In genomic region chr5:30153222-30153621, GRCm38 (mm10) we compare ENCODE assay signal across 18 mouse cellular contexts. TPM values are rescaled to one million over a fixed set of nuclear protein-coding genes. Genes with fewer than 3 reads are reported as not detected.
A peak's percentile ranks its signal among the peaks of the same experiment; 100 is the strongest.
DNase-seq lines count a peak whose midpoint lies in the region; ATAC-seq and TF ChIP-seq lines count a peak whose summit lies in the region.
"Had no signal": no experiment of that assay in that cellular context is flagged by ENCODE, and none has a peak within 500 bp of the region (broad histone marks: within the 10 kb centered on the region; RNA-seq: fewer than 3 reads in every experiment).

No protein-coding gene starts in this region.

- H3K9me3 ChIP-seq in embryonic facial prominence, embryonic 12.5 days = no peaks in the 10 kb centered on the region
- no peaks in the 10 kb centered on the region for H3K9me3 ChIP-seq in embryonic facial prominence, embryonic 10.5 days
- no peaks in the 10 kb centered on the region for H3K9me3 ChIP-seq in heart, embryonic 16.5 days (replicated peaks; ENCODE audit: control insufficient read depth, low read length)
- H3K9me3 ChIP-seq in heart, embryonic 10.5 days = no peaks in the 10 kb centered on the region
- H3K9me3 ChIP-seq in lung, embryonic 14.5 days (ENCODE audit: low read depth, low read length) = no peaks in the 10 kb centered on the region
- H3K9me3 ChIP-seq in lung, postnatal 0 days (ENCODE audit: low read length) = no peaks in the 10 kb centered on the region
- no peaks in the 10 kb centered on the region for H3K9me3 ChIP-seq in stomach, embryonic 16.5 days (replicated peaks; ENCODE audit: control insufficient read depth, low read length)
- H3K9me3 ChIP-seq: limb, embryonic 15.5 days had no signal

- ATAC-seq in embryonic facial prominence, embryonic 12.5 days (ENCODE audit: insufficient number of reproducible peaks, insufficient read depth, low FRiP score, low TSS enrichment) = no peak
- no peak for ATAC-seq in heart, embryonic 16.5 days (replicated peaks; ENCODE audit: extremely low read depth, insufficient read depth, low FRiP score)
- no peak for ATAC-seq in lung, embryonic 14.5 days (ENCODE audit: insufficient read depth)
- no peak for ATAC-seq in lung, postnatal 0 days
- no peak for ATAC-seq in stomach, embryonic 16.5 days (ENCODE audit: insufficient read depth, low FRiP score)
- ATAC-seq: hindbrain, postnatal 0 days had no signal

- no peak overlapping the region for H3K27ac ChIP-seq in embryonic facial prominence, embryonic 12.5 days
- no peak overlapping the region for H3K27ac ChIP-seq in embryonic facial prominence, embryonic 10.5 days (replicated peaks)
- H3K27ac ChIP-seq in heart, embryonic 16.5 days (ENCODE audit: low read length) = no peak overlapping the region; the same call in 1 of the 2 replicates
- H3K27ac ChIP-seq in heart, embryonic 10.5 days = no peak overlapping the region
- H3K27ac ChIP-seq in lung, embryonic 14.5 days (ENCODE audit: low read depth) = no peak overlapping the region
- no peak overlapping the region for H3K27ac ChIP-seq in lung, postnatal 0 days (ENCODE audit: low read length)
- H3K27ac ChIP-seq in stomach, embryonic 16.5 days (ENCODE audit: low read length) = no peak overlapping the region
- H3K27ac ChIP-seq: hindbrain, postnatal 0 days; limb, embryonic 15.5 days had no signal

- no peak for TF ChIP-seq CTCF in lung, embryonic 14.5 days (IDR thresholded peaks at IDR 0.05; ENCODE audit: low read depth)
- TF ChIP-seq CTCF in lung, postnatal 0 days (IDR thresholded peaks at IDR 0.05) = no peak

- H3K9ac ChIP-seq in embryonic facial prominence, embryonic 12.5 days = no peak overlapping the region
- H3K9ac ChIP-seq in heart, embryonic 16.5 days (ENCODE audit: low read length) = no peak overlapping the region
- no peak overlapping the region for H3K9ac ChIP-seq in lung, embryonic 14.5 days
- H3K9ac ChIP-seq in lung, postnatal 0 days (replicated peaks; ENCODE audit: low read depth) = no peak overlapping the region
- no peak overlapping the region for H3K9ac ChIP-seq in stomach, embryonic 16.5 days (ENCODE audit: low read length)
- H3K9ac ChIP-seq: limb, embryonic 15.5 days had no signal

- WGBS in embryonic facial prominence, embryonic 12.5 days = 74% methylated on average over 2 of the region's 2 CpGs
- WGBS in embryonic facial prominence, embryonic 10.5 days = 89% methylated on average over 2 of the region's 2 CpGs
- 95% methylated on average over 2 of the region's 2 CpGs for WGBS in heart, embryonic 16.5 days
- WGBS in heart, embryonic 10.5 days = 95% methylated on average over 2 of the region's 2 CpGs
- WGBS in lung, embryonic 14.5 days = 90% methylated on average over 2 of the region's 2 CpGs
- 92% methylated on average over 2 of the region's 2 CpGs for WGBS in lung, postnatal 0 days
- 79% methylated on average over 2 of the region's 2 CpGs for WGBS in stomach, embryonic 16.5 days

- no peak for TF ChIP-seq EP300 in lung, postnatal 0 days (IDR thresholded peaks at IDR 0.05)

- peaks cover 8% of the 10 kb centered on the region for H3K4me1 ChIP-seq in embryonic facial prominence, embryonic 12.5 days
- peaks cover 22% of the 10 kb centered on the region for H3K4me1 ChIP-seq in embryonic facial prominence, embryonic 10.5 days
- H3K4me1 ChIP-seq in heart, embryonic 16.5 days (ENCODE audit: control insufficient read depth, insufficient read depth, low read length) = peaks cover 34% of the 10 kb centered on the region
- peaks cover 12% of the 10 kb centered on the region; the same call in 1 of the 2 replicates for H3K4me1 ChIP-seq in heart, embryonic 10.5 days
- peaks cover 3% of the 10 kb centered on the region; the same call in 1 of the 2 replicates for H3K4me1 ChIP-seq in lung, embryonic 14.5 days (ENCODE audit: insufficient read depth)
- H3K4me1 ChIP-seq in lung, postnatal 0 days (ENCODE audit: insufficient read depth, low read depth, low read length) = peaks cover 5% of the 10 kb centered on the region; the same call in 1 of the 2 replicates
- H3K4me1 ChIP-seq in stomach, embryonic 16.5 days (ENCODE audit: control insufficient read depth, insufficient read depth, low read length) = peaks cover 20% of the 10 kb centered on the region

- no peaks in the 10 kb centered on the region; the same call in 1 of the 2 replicates for H3K36me3 ChIP-seq in embryonic facial prominence, embryonic 12.5 days
- H3K36me3 ChIP-seq in embryonic facial prominence, embryonic 10.5 days (replicated peaks) = peaks cover 5% of the 10 kb centered on the region; the same call in 1 of the 2 replicates
- H3K36me3 ChIP-seq in heart, embryonic 16.5 days (ENCODE audit: control insufficient read depth, insufficient read depth) = no peaks in the 10 kb centered on the region
- H3K36me3 ChIP-seq in heart, embryonic 10.5 days = peaks cover 8% of the 10 kb centered on the region; the same call in 1 of the 2 replicates
- 0 out of 2 replicates have a peak, but pooled peaks cover 3% of the 10 kb centered on the region for H3K36me3 ChIP-seq in lung, embryonic 14.5 days (ENCODE audit: insufficient read depth)
- H3K36me3 ChIP-seq in lung, postnatal 0 days (ENCODE audit: insufficient read depth, low read length) = no peaks in the 10 kb centered on the region
- H3K36me3 ChIP-seq in stomach, embryonic 16.5 days (ENCODE audit: control insufficient read depth, insufficient read depth, low read length) = no peaks in the 10 kb centered on the region

- DNase-seq in embryonic facial prominence, embryonic 10.5 days (ENCODE audit: low spot score) = no peak
- DNase-seq in heart, embryonic 10.5 days (ENCODE audit: low spot score) = no peak
- no peak for DNase-seq in lung, embryonic 14.5 days
- no peak for DNase-seq in lung, postnatal 0 days (ENCODE audit: low spot score)
- no peak for DNase-seq in spleen, postnatal 14 days (ENCODE audit: low spot score in 2 of 2)
- DNase-seq: cerebellum, adult 9-10 months; kidney, postnatal 14 days; layer of hippocampus, adult 9-11 months; thymus, postnatal 36 days had no signal

- peak overlapping the region; percentile 76; the same call in 1 of the 2 replicates for H3K4me2 ChIP-seq in embryonic facial prominence, embryonic 12.5 days (replicated peaks)
- peak overlapping the region; percentile 84 for H3K4me2 ChIP-seq in heart, embryonic 16.5 days (ENCODE audit: low read depth, low read length)
- 0 out of 2 replicates have a peak overlapping the region, but pooled peaks have one; percentile 84 for H3K4me2 ChIP-seq in lung, embryonic 14.5 days
- H3K4me2 ChIP-seq in lung, postnatal 0 days (replicated peaks; ENCODE audit: low read depth, low read length) = no peak overlapping the region
- 0 out of 2 replicates have a peak overlapping the region, but pooled peaks have one; percentile 66 for H3K4me2 ChIP-seq in stomach, embryonic 16.5 days (ENCODE audit: low read depth, low read length)

- no peak overlapping the region for H3K4me3 ChIP-seq in embryonic facial prominence, embryonic 12.5 days
- no peak overlapping the region for H3K4me3 ChIP-seq in embryonic facial prominence, embryonic 10.5 days
- no peak overlapping the region for H3K4me3 ChIP-seq in heart, embryonic 16.5 days (ENCODE audit: low read length)
- no peak overlapping the region for H3K4me3 ChIP-seq in heart, embryonic 10.5 days
- no peak overlapping the region for H3K4me3 ChIP-seq in lung, embryonic 14.5 days (ENCODE audit: low read depth, low read length)
- H3K4me3 ChIP-seq in lung, postnatal 0 days (ENCODE audit: low read depth, low read length) = no peak overlapping the region
- H3K4me3 ChIP-seq in stomach, embryonic 16.5 days (replicated peaks; ENCODE audit: low read length) = no peak overlapping the region

- H3K27me3 ChIP-seq in embryonic facial prominence, embryonic 12.5 days = no peaks in the 10 kb centered on the region
- no peaks in the 10 kb centered on the region for H3K27me3 ChIP-seq in embryonic facial prominence, embryonic 10.5 days (replicated peaks; ENCODE audit: low read depth, poor library complexity, severe bottlenecking)
- H3K27me3 ChIP-seq in heart, embryonic 16.5 days (ENCODE audit: control insufficient read depth, insufficient read depth, low read length) = no peaks in the 10 kb centered on the region
- H3K27me3 ChIP-seq in heart, embryonic 10.5 days (ENCODE audit: insufficient read depth, poor library complexity, severe bottlenecking) = no peaks in the 10 kb centered on the region
- no peaks in the 10 kb centered on the region for H3K27me3 ChIP-seq in lung, embryonic 14.5 days (ENCODE audit: insufficient read depth, low read length)
- no peaks in the 10 kb centered on the region for H3K27me3 ChIP-seq in lung, postnatal 0 days (replicated peaks; ENCODE audit: insufficient read depth, low read length)
- no peaks in the 10 kb centered on the region for H3K27me3 ChIP-seq in stomach, embryonic 16.5 days (ENCODE audit: control insufficient read depth, insufficient read depth, low read length)
- H3K27me3 ChIP-seq: limb, embryonic 15.5 days had no signal

RNA-seq across cellular contexts. Expression of gene Hadha, which starts 1.7 kb away (rescaled TPM):
- 128 and 135 TPM in 2 replicates for polyA plus RNA-seq in embryonic facial prominence, embryonic 12.5 days (2016; fragmentation: Nextera tagmentation; extraction: Ambion mirVana)
- 102 and 114 TPM in 2 replicates for polyA plus RNA-seq in embryonic facial prominence, embryonic 10.5 days (2016; fragmentation: Nextera tagmentation; extraction: Ambion mirVana)
- 349 and 361 TPM in 2 replicates for polyA plus RNA-seq in heart, embryonic 16.5 days (2015; fragmentation: Nextera tagmentation; extraction: Ambion mirVana)
- polyA plus RNA-seq in heart, embryonic 10.5 days (2016; fragmentation: Nextera tagmentation; extraction: Ambion mirVana) = 136 and 210 TPM in 2 replicates
- polyA plus RNA-seq in lung, embryonic 14.5 days (2014; fragmentation: Nextera tagmentation; extraction: Ambion mirVana) = 118 and 124 TPM in 2 replicates
- polyA plus RNA-seq in lung, postnatal 0 days (2015; fragmentation: Nextera tagmentation; extraction: Ambion mirVana) = 107 and 110 TPM in 2 replicates
- 173 and 174 TPM in 2 replicates for polyA plus RNA-seq in stomach, embryonic 16.5 days (2015; fragmentation: Nextera tagmentation; extraction: Ambion mirVana)

RNA-seq across cellular contexts. Expression of gene Hadhb, which starts 1.8 kb away (rescaled TPM):
- polyA plus RNA-seq in embryonic facial prominence, embryonic 12.5 days (2016; fragmentation: Nextera tagmentation; extraction: Ambion mirVana) = 121 and 124 TPM in 2 replicates
- 107 and 109 TPM in 2 replicates for polyA plus RNA-seq in embryonic facial prominence, embryonic 10.5 days (2016; fragmentation: Nextera tagmentation; extraction: Ambion mirVana)
- 490 and 509 TPM in 2 replicates for polyA plus RNA-seq in heart, embryonic 16.5 days (2015; fragmentation: Nextera tagmentation; extraction: Ambion mirVana)
- 207 and 288 TPM in 2 replicates for polyA plus RNA-seq in heart, embryonic 10.5 days (2016; fragmentation: Nextera tagmentation; extraction: Ambion mirVana)
- polyA plus RNA-seq in lung, embryonic 14.5 days (2014; fragmentation: Nextera tagmentation; extraction: Ambion mirVana) = 124 and 128 TPM in 2 replicates
- 104 and 107 TPM in 2 replicates for polyA plus RNA-seq in lung, postnatal 0 days (2015; fragmentation: Nextera tagmentation; extraction: Ambion mirVana)
- polyA plus RNA-seq in stomach, embryonic 16.5 days (2015; fragmentation: Nextera tagmentation; extraction: Ambion mirVana) = 212 and 217 TPM in 2 replicates

RNA-seq across cellular contexts. Expression of gene 3110082J24Rik, which starts 47.3 kb away (rescaled TPM):
- polyA plus RNA-seq in embryonic facial prominence, embryonic 12.5 days (2016; fragmentation: Nextera tagmentation; extraction: Ambion mirVana) = 0.33 and 0.61 TPM in 2 replicates
- polyA plus RNA-seq in embryonic facial prominence, embryonic 10.5 days (2016; fragmentation: Nextera tagmentation; extraction: Ambion mirVana) = 0.54 and 0.65 TPM in 2 replicates
- polyA plus RNA-seq in heart, embryonic 16.5 days (2015; fragmentation: Nextera tagmentation; extraction: Ambion mirVana) = not detected in 2 replicates
- polyA plus RNA-seq in heart, embryonic 10.5 days (2016; fragmentation: Nextera tagmentation; extraction: Ambion mirVana) = 0.18 TPM in 1 of 2 replicates, not detected in the other
- not detected in 2 replicates for polyA plus RNA-seq in lung, embryonic 14.5 days (2014; fragmentation: Nextera tagmentation; extraction: Ambion mirVana)
- not detected in 2 replicates for polyA plus RNA-seq in lung, postnatal 0 days (2015; fragmentation: Nextera tagmentation; extraction: Ambion mirVana)
- polyA plus RNA-seq in stomach, embryonic 16.5 days (2015; fragmentation: Nextera tagmentation; extraction: Ambion mirVana) = not detected in 2 replicates
- polyA plus RNA-seq: gonadal fat pad, adult 2 months; limb, embryonic 15.5 days; spleen, adult 2 months; testis, adult 2 months had no signal

RNA-seq across cellular contexts. Expression of gene Garem2, which starts 48.3 kb away (rescaled TPM):
- 2.1 and 3.1 TPM in 2 replicates for polyA plus RNA-seq in embryonic facial prominence, embryonic 12.5 days (2016; fragmentation: Nextera tagmentation; extraction: Ambion mirVana)
- 1.7 and 2.1 TPM in 2 replicates for polyA plus RNA-seq in embryonic facial prominence, embryonic 10.5 days (2016; fragmentation: Nextera tagmentation; extraction: Ambion mirVana)
- polyA plus RNA-seq in heart, embryonic 16.5 days (2015; fragmentation: Nextera tagmentation; extraction: Ambion mirVana) = 0.12 and 0.20 TPM in 2 replicates
- polyA plus RNA-seq in heart, embryonic 10.5 days (2016; fragmentation: Nextera tagmentation; extraction: Ambion mirVana) = 0.27 and 0.39 TPM in 2 replicates
- 0.39 and 0.49 TPM in 2 replicates for polyA plus RNA-seq in lung, embryonic 14.5 days (2014; fragmentation: Nextera tagmentation; extraction: Ambion mirVana)
- 0.04 and 0.05 TPM in 2 replicates for polyA plus RNA-seq in lung, postnatal 0 days (2015; fragmentation: Nextera tagmentation; extraction: Ambion mirVana)
- 0.07 and 0.12 TPM in 2 replicates for polyA plus RNA-seq in stomach, embryonic 16.5 days (2015; fragmentation: Nextera tagmentation; extraction: Ambion mirVana)
- polyA plus RNA-seq: spleen, adult 2 months had no signal

RNA-seq across cellular contexts. Expression of gene Adgrf3, which starts 52.3 kb away (rescaled TPM):
- 0.18 TPM in 1 of 2 replicates, not detected in the other for polyA plus RNA-seq in embryonic facial prominence, embryonic 12.5 days (2016; fragmentation: Nextera tagmentation; extraction: Ambion mirVana)
- polyA plus RNA-seq in embryonic facial prominence, embryonic 10.5 days (2016; fragmentation: Nextera tagmentation; extraction: Ambion mirVana) = not detected in 2 replicates
- 0.33 and 0.44 TPM in 2 replicates for polyA plus RNA-seq in heart, embryonic 16.5 days (2015; fragmentation: Nextera tagmentation; extraction: Ambion mirVana)
- polyA plus RNA-seq in heart, embryonic 10.5 days (2016; fragmentation: Nextera tagmentation; extraction: Ambion mirVana) = 0.16 and 0.17 TPM in 2 replicates
- polyA plus RNA-seq in lung, embryonic 14.5 days (2014; fragmentation: Nextera tagmentation; extraction: Ambion mirVana) = 0.11 and 0.20 TPM in 2 replicates
- 0.13 and 0.18 TPM in 2 replicates for polyA plus RNA-seq in lung, postnatal 0 days (2015; fragmentation: Nextera tagmentation; extraction: Ambion mirVana)
- 0.37 and 0.41 TPM in 2 replicates for polyA plus RNA-seq in stomach, embryonic 16.5 days (2015; fragmentation: Nextera tagmentation; extraction: Ambion mirVana)
- polyA plus RNA-seq: hindbrain, postnatal 0 days; midbrain, embryonic 14.5 days had no signal
